Mouse (Mus musculus): Measurements from ENCODE around the gene Osbpl11.
A peak's percentile ranks its signal among the peaks of the same experiment; 100 is the strongest.
"Not testable (repeated sequence)": the region's sequence is repeated elsewhere in the genome, so short reads cannot be mapped to it uniquely, and the experiment has no call there.

The Osbpl11 gene

GRCm38 (mm10) chr16:33184901-33185260, at the start of gene Osbpl11:
Osbpl11 (plus strand) TSS chr16:33185071.
- DNase-seq (ENCODE audit: low read depth, low spot score), result peak; percentile 97

- no peak for DNase-seq (ENCODE audit: low read depth, low spot score)
Observed at GRCm38 (mm10) chr16:33135167-33135566, 49.7 kb upstream of the Osbpl11 start.

- DNase-seq (ENCODE audit: low read depth, low spot score), result not testable (repeated sequence)
Observed at GRCm38 (mm10) chr16:33139061-33139460, 45.8 kb upstream of the Osbpl11 start.

GRCm38 (mm10) chr16:33141758-33142280, 43.1 kb upstream of the Osbpl11 start:
- no peak for DNase-seq (ENCODE audit: low read depth, low spot score)

- DNase-seq (ENCODE audit: low read depth, low spot score), result no peak
Observed at GRCm38 (mm10) chr16:33143452-33143851, 41.4 kb upstream of the Osbpl11 start.

GRCm38 (mm10) chr16:33146185-33146584, 38.7 kb upstream of the Osbpl11 start:
- DNase-seq (ENCODE audit: low read depth, low spot score), result no peak

GRCm38 (mm10) chr16:33148135-33148534, 36.7 kb upstream of the Osbpl11 start:
- no peak for DNase-seq (ENCODE audit: low read depth, low spot score)

- DNase-seq (ENCODE audit: low read depth, low spot score), result not testable (repeated sequence)
Observed at GRCm38 (mm10) chr16:33150875-33151274, 34.0 kb upstream of the Osbpl11 start.

GRCm38 (mm10) chr16:33151558-33151957, 33.3 kb upstream of the Osbpl11 start:
- DNase-seq (ENCODE audit: low read depth, low spot score), result peak; percentile 95

- peak; percentile 72 for DNase-seq (ENCODE audit: low read depth, low spot score)
Observed at GRCm38 (mm10) chr16:33154992-33155391, 29.9 kb upstream of the Osbpl11 start.

- DNase-seq (ENCODE audit: low read depth, low spot score), result no peak
Observed at GRCm38 (mm10) chr16:33158006-33158405, 26.9 kb upstream of the Osbpl11 start.

GRCm38 (mm10) chr16:33158590-33159071, 26.2 kb upstream of the Osbpl11 start:
- DNase-seq (ENCODE audit: low read depth, low spot score), result peak; percentile 80

- DNase-seq (ENCODE audit: low read depth, low spot score), result no peak
Observed at GRCm38 (mm10) chr16:33159363-33159762, 25.5 kb upstream of the Osbpl11 start.

- peak; percentile 60 for DNase-seq (ENCODE audit: low read depth, low spot score)
Observed at GRCm38 (mm10) chr16:33163330-33164090, 21.4 kb upstream of the Osbpl11 start.

GRCm38 (mm10) chr16:33166284-33166683, 18.6 kb upstream of the Osbpl11 start:
- peak; percentile 43 for DNase-seq (ENCODE audit: low read depth, low spot score)

- DNase-seq (ENCODE audit: low read depth, low spot score), result no peak
Observed at GRCm38 (mm10) chr16:33167537-33167936, 17.3 kb upstream of the Osbpl11 start.

- DNase-seq (ENCODE audit: low read depth, low spot score), result no peak
Observed at GRCm38 (mm10) chr16:33169471-33170034, 15.3 kb upstream of the Osbpl11 start.

- no peak for DNase-seq (ENCODE audit: low read depth, low spot score)
Observed at GRCm38 (mm10) chr16:33170716-33171587, 13.9 kb upstream of the Osbpl11 start.

GRCm38 (mm10) chr16:33171800-33172199, 13.1 kb upstream of the Osbpl11 start:
- peak; percentile 29 for DNase-seq (ENCODE audit: low read depth, low spot score)

- DNase-seq (ENCODE audit: low read depth, low spot score), result peak; percentile 38
Observed at GRCm38 (mm10) chr16:33173151-33173550, 11.7 kb upstream of the Osbpl11 start.

GRCm38 (mm10) chr16:33174695-33175094, 10.2 kb upstream of the Osbpl11 start:
- no peak for DNase-seq (ENCODE audit: low read depth, low spot score)

GRCm38 (mm10) chr16:33176831-33177230, 8.0 kb upstream of the Osbpl11 start:
- not testable (repeated sequence) for DNase-seq (ENCODE audit: low read depth, low spot score)
